Mouse (Mus musculus) liver, embryonic 16.5 days (tissue): ENCODE data around the gene Gpr35. TPM values are rescaled to one million over a fixed set of nuclear protein-coding genes. Genes with fewer than 3 reads are reported as not detected.

Experiments used
- ATAC-seq: fragments of 200-750 bp; cut with Nextera tagmentation; 2 replicates; pipeline ENCODE4 v1.8.0; 2017; ENCODE audit warnings: low read depth, mild to moderate bottlenecking, moderate number of reproducible peaks, moderate library complexity
- H3K27ac ChIP-seq: fragments of 300-500 bp; sonication (generic); 2 replicates; pipeline ENCODE4 v1.5.1; 2014; ENCODE audit warnings: mild to moderate bottlenecking, low read length
- H3K27me3 ChIP-seq: fragments of 300-500 bp; sonication (generic); 2 replicates; pipeline ENCODE4 v1.6.1; 2014; ENCODE audit warnings: low read depth, low read length, mixed read lengths; ENCODE audit not compliant: control insufficient read depth, insufficient read depth
- H3K36me3 ChIP-seq: fragments of 300-500 bp; sonication (generic); 2 replicates; pipeline ENCODE4 v1.6.1; 2014; ENCODE audit warnings: mild to moderate bottlenecking; ENCODE audit not compliant: control insufficient read depth, insufficient read depth
- H3K4me1 ChIP-seq: fragments of 300-500 bp; sonication (generic); 2 replicates; pipeline ENCODE4 v1.6.1; 2014; ENCODE audit warnings: low read depth, low read length, mixed read lengths; ENCODE audit not compliant: control insufficient read depth
- H3K4me2 ChIP-seq: fragments of 300-500 bp; sonication (generic); 2 replicates; pipeline ENCODE4 v1.6.1; 2014; ENCODE audit warnings: low read depth, low read length, mixed read lengths
- H3K4me3 ChIP-seq: fragments of 300-500 bp; sonication (generic); 2 replicates; pipeline ENCODE4 v1.5.1; 2014; ENCODE audit warnings: low read depth, mild to moderate bottlenecking, low read length
- H3K9ac ChIP-seq: fragments of 300-500 bp; sonication (generic); 2 replicates; pipeline ENCODE4 v1.6.1; 2014; ENCODE audit warnings: low read depth, low read length
- H3K9me3 ChIP-seq: fragments of 300-500 bp; sonication (generic); replicated peaks from 2 replicates; pipeline ENCODE4 v1.6.1; 2016; ENCODE audit warnings: low read length; ENCODE audit not compliant: control insufficient read depth
- WGBS: fragments of 180-500 bp; shearing (Covaris S2); extraction: QIAGEN DNeasy Blood & Tissue Kit; methylation state at CpG from one replicate; pipeline ENCODE4 v1.1.7; 2014; ENCODE audit not compliant: insufficient replicate concordance; 5-methylcytosine and 5-hydroxymethylcytosine counted together
- polyA plus RNA-seq: library from polyadenylated mRNA; unstranded; fragments of >200 nt; fragmentation: Nextera tagmentation; extraction: Ambion mirVana; gene quantifications from 2 replicates; pipeline ENCODE4 v1.2.1, GENCODE M21; 2015

Gene Gpr35
- polyA plus RNA-seq, 1 experiment from 2014 or later: 0.65 TPM

DNA sequence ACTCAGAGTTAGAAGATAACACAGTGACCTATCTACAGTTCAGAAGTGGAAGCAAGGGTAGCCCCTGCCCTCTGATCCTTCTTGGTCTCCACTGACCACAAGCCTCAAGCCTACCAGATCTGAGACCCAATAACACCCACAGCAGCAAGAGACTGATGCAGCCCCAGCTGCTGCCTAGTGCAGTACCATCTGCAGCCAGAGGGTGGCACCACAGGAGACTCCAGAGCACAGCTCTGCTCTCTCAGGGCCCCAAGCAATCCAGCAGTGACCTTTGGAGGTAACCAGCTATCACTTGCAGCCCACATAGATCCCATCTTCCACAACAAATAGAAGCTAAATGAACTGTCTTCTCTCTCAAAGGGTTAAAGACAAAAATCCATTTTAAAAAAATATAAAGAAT lies 63.8 kb downstream of the Gpr35 start:
- Histone ChIP-seq H3K36me3 (no peaks in the 10 kb centered on the region), H3K4me1 (no peaks in the 10 kb centered on the region), H3K27ac (no peak overlapping the region), H3K27me3 (no peaks in the 10 kb centered on the region), H3K9me3 (no peaks in the 10 kb centered on the region), H3K4me3 (no peak overlapping the region), H3K9ac (no peak overlapping the region), H3K4me2 (no peak overlapping the region)
- ATAC-seq: no peak

DNA sequence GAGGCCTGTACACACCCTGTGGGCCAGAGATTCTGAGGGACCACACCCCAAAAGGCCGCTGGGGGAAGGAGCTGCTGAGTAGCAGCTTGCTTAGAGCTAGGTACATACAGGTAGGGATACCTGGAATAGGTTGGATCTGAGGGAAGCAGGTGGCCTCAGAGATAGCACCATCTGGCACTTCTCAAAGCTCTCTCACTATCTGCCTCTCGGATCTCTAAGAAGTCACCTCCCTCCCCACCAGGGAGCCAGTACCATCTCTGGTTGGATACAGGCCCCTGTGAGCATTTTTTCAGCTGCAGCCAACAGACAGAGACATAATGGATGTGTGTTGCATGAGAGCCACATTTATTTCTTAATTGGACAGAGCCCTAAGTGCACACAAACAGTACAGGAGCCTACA lies 64.5 kb downstream of the Gpr35 start:
- H3K4me1 ChIP-seq: no peaks in the 10 kb centered on the region
- H3K4me2 ChIP-seq: no peak overlapping the region
- H3K27ac ChIP-seq: no peak overlapping the region
- 32% methylated on average over 2 of the region's 2 CpGs for WGBS
- no peak overlapping the region for H3K9ac ChIP-seq
- H3K27me3 ChIP-seq: no peaks in the 10 kb centered on the region
- no peaks in the 10 kb centered on the region for H3K9me3 ChIP-seq
- no peak for ATAC-seq
- H3K36me3 ChIP-seq: no peaks in the 10 kb centered on the region
- no peak overlapping the region for H3K4me3 ChIP-seq

DNA sequence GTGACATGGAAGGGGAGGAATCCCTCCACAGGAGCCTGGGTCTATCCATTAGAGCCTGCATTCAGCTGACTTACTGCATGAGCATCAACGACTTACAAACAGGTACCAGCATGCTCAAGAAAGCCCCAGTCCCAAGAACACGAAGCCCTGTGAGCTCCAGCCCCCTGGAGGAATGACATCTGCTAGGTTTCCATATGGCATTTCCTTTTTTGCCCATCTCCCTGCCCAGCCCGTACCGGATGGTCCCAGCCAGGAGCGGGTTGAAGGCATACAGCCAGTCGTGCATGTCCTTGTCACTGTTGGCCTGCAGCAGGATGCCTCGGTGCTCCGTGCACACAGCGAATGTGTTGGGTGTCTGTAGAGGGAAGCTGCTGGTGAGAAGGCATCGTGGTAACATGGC lies 68.1 kb downstream of the Gpr35 start:
- WGBS: 66% methylated on average over 10 of the region's 10 CpGs

DNA sequence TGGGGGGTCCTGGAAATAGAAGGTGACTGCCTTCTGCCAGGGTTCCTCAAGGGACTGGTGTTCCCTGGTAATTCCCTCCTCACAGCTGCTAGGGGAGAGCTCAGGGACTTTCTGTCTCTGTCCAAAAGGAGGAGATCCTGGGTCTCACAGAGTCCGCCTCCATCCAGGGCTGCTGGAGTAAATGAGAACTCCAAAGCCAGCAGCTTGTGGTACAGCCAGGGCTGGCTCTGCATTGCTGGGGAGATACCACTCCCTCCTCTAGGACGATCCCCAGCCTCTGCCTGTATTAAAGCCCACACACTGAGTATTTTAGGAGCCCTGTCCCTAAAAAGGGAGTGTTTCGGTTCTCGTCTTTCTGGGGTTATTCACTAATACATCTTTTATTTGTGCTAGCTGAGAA lies 69.9 kb downstream of the Gpr35 start:
- Histone ChIP-seq H3K4me3 (no peak overlapping the region), H3K4me2 (no peak overlapping the region), H3K9me3 (no peaks in the 10 kb centered on the region), H3K27me3 (no peaks in the 10 kb centered on the region), H3K27ac (no peak overlapping the region), H3K36me3 (no peaks in the 10 kb centered on the region), H3K9ac (no peak overlapping the region), H3K4me1 (no peaks in the 10 kb centered on the region)
- no peak for ATAC-seq
- WGBS: 50% methylated on average over 4 of the region's 4 CpGs

More for the DNA sequence above, 68.1 kb downstream of the Gpr35 start:
- no peaks in the 10 kb centered on the region for H3K4me1 ChIP-seq
- no peak overlapping the region for H3K4me2 ChIP-seq
- H3K27me3 ChIP-seq: no peaks in the 10 kb centered on the region
- H3K9ac ChIP-seq: no peak overlapping the region
- no peaks in the 10 kb centered on the region for H3K36me3 ChIP-seq
- no peaks in the 10 kb centered on the region for H3K9me3 ChIP-seq
- ATAC-seq: no peak
- no peak overlapping the region for H3K4me3 ChIP-seq
- no peak overlapping the region for H3K27ac ChIP-seq

DNA sequence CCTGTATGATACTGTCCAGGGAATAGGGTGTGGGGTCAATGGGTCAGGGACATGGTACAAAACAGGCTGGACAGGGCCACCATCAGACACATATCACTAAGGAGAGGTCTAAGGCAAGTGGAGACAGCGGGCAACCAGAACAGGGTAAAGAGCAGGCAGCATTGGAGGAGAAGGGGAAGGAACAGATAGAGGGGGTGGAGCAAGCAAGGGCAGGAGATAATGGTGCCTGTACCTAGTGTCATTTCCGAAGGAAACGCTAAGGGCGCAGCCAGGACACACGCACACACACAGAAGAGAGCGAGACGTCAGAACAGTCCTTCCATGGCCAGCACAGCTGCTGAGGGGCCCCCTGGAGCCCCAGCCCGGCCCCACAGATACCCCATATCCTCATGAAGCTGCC lies 75.9 kb downstream of the Gpr35 start:
- Histone ChIP-seq H3K9ac (no peak overlapping the region), H3K27me3 (no peaks in the 10 kb centered on the region), H3K4me1 (no peaks in the 10 kb centered on the region), H3K4me2 (no peak overlapping the region), H3K36me3 (no peaks in the 10 kb centered on the region), H3K9me3 (no peaks in the 10 kb centered on the region), H3K4me3 (no peak overlapping the region), H3K27ac (no peak overlapping the region)
- WGBS: 53% methylated on average over 8 of the region's 8 CpGs
- ATAC-seq: no peak

DNA sequence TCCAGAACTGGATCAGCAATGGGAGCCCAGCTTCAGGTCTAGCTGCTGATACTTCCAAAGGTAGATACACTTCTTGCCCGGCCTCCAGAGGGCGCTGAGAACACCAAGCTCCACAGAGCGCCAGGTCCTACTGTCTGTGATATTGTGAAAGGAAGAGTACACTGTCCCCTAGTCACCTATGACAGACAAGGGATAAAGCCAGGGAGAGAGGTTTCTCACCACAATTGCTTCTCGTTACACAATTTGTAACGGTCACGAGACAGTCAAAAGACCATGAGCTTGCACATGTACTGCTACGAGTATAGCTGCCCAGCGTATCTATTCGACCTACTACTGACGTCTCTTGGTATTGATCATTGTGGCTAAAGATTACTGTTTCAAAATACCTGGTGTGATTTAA lies 78.7 kb downstream of the Gpr35 start:
- no peaks in the 10 kb centered on the region for H3K9me3 ChIP-seq
- H3K27ac ChIP-seq: no peak overlapping the region
- peaks cover 8% of the 10 kb centered on the region for H3K4me1 ChIP-seq
- no peaks in the 10 kb centered on the region for H3K36me3 ChIP-seq
- H3K27me3 ChIP-seq: no peaks in the 10 kb centered on the region
- H3K4me2 ChIP-seq: no peak overlapping the region
- no peak overlapping the region for H3K9ac ChIP-seq
- no peak overlapping the region for H3K4me3 ChIP-seq
- ATAC-seq: no peak; the same call in 1 of the 2 replicates
- WGBS: 68% methylated on average over 10 of the region's 10 CpGs

DNA sequence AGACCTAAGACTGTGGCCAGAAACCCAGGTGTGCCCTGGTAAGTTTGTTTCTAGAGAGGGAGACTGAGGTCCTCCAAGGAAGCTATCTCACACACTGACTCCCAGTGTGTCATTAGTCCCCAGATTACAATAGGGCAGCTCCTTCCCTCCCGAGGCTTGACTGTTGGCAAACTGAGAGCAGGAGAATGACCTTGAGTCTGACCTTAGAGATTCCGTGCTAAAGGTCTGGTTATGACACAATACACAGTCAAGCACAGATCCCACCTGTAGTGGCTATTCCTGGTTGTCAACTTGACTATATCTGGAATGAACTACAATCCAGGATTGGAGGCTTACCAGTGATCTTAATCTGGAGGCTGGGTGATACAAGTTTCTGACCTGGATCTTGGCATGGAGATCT lies 79.4 kb downstream of the Gpr35 start:
- no peak for ATAC-seq
- H3K4me3 ChIP-seq: no peak overlapping the region
- H3K4me2 ChIP-seq: no peak overlapping the region
- H3K36me3 ChIP-seq: no peaks in the 10 kb centered on the region
- H3K9ac ChIP-seq: no peak overlapping the region
- whole genome bisulfite sequencing: 51% methylated on average over 2 of the region's 2 CpGs
- H3K4me1 ChIP-seq: peaks cover 12% of the 10 kb centered on the region
- no peaks in the 10 kb centered on the region for H3K9me3 ChIP-seq
- H3K27me3 ChIP-seq: no peaks in the 10 kb centered on the region
- H3K27ac ChIP-seq: no peak overlapping the region

DNA sequence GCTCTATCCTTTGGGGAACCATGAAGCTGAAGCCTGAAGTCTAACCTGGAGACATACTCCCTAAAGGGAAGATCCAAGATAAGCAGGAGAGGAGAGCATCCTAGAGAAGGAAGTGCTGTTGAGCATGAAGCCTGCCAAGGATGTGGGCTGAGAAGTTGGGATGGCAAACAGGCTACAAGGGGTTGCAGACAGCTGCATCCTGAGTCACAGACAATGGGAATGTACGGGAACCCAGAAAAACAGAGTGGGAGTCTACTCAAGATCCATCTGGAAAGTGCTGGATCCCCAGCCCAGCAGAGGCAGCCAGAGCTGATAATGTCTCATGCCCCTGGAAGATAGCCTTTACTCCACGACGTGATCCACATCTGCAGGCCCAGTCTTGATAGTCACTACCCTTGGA lies 80.5 kb downstream of the Gpr35 start:
- no peak overlapping the region for H3K27ac ChIP-seq
- H3K36me3 ChIP-seq: no peaks in the 10 kb centered on the region
- H3K4me2 ChIP-seq: no peak overlapping the region
- H3K4me3 ChIP-seq: no peak overlapping the region
- H3K9ac ChIP-seq: no peak overlapping the region
- H3K27me3 ChIP-seq: no peaks in the 10 kb centered on the region
- no peaks in the 10 kb centered on the region for H3K9me3 ChIP-seq
- H3K4me1 ChIP-seq: peaks cover 12% of the 10 kb centered on the region
- 46% methylated on average over 3 of the region's 3 CpGs for WGBS
- no peak for ATAC-seq

DNA sequence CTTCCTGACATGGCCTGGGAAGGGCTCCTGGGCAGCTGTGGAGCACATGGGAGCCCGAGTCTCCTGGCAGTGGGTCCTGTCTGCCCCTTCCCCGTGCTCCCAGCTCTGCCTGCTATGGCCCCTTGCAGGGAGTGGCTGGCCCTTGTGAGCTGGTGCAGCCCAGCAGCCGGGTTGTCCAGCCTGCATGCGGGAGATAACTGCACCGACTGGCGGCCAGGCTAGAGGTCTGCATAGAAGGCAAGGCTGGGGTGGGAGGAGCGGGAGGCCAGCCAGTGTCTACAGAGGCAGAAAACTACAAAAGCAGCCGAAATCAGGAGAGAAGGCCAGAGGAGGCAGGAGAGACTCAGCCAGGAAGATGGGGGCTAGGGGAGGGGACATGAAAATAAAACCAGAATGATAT lies 83.3 kb downstream of the Gpr35 start:
- Histone ChIP-seq H3K9ac (no peak overlapping the region), H3K27me3 (no peaks in the 10 kb centered on the region), H3K4me2 (peak overlapping the region; percentile 10; the same call in 1 of the 2 replicates), H3K4me3 (no peak overlapping the region), H3K27ac (no peak overlapping the region), H3K4me1 (peaks cover 12% of the 10 kb centered on the region), H3K9me3 (no peaks in the 10 kb centered on the region), H3K36me3 (no peaks in the 10 kb centered on the region)
- peak; percentile 84 for ATAC-seq
- 25% methylated on average over 8 of the region's 8 CpGs for WGBS

DNA sequence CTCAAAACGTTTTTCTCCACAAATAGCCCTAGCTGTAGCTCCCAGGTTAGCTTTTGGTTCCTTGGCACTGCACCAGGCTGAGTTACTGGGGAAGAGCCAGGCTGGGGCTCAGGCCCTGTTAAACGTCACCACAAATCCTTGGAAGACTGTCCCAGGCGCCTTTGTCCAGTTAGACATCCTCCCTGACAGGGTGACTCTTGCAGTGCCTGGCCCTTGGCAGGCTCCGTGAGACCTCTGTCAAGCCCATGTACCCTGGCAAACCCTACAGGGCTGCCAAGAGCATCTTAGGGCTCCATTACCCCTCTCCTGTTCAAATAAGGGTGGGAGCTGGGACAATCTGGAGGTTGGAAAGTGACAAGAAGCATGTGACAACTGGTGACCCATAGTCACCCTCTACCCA lies 85.3 kb downstream of the Gpr35 start:
- H3K36me3 ChIP-seq: no peaks in the 10 kb centered on the region
- no peak overlapping the region for H3K4me3 ChIP-seq
- H3K4me1 ChIP-seq: peaks cover 12% of the 10 kb centered on the region
- 50% methylated on average over 4 of the region's 4 CpGs for WGBS
- no peak for ATAC-seq
- H3K9ac ChIP-seq: no peak overlapping the region
- no peaks in the 10 kb centered on the region for H3K9me3 ChIP-seq
- H3K4me2 ChIP-seq: no peak overlapping the region
- H3K27me3 ChIP-seq: no peaks in the 10 kb centered on the region
- H3K27ac ChIP-seq: no peak overlapping the region
